Mouse (Mus musculus): ENCODE results near the gene Hint2.

Gene Hint2

DNA sequence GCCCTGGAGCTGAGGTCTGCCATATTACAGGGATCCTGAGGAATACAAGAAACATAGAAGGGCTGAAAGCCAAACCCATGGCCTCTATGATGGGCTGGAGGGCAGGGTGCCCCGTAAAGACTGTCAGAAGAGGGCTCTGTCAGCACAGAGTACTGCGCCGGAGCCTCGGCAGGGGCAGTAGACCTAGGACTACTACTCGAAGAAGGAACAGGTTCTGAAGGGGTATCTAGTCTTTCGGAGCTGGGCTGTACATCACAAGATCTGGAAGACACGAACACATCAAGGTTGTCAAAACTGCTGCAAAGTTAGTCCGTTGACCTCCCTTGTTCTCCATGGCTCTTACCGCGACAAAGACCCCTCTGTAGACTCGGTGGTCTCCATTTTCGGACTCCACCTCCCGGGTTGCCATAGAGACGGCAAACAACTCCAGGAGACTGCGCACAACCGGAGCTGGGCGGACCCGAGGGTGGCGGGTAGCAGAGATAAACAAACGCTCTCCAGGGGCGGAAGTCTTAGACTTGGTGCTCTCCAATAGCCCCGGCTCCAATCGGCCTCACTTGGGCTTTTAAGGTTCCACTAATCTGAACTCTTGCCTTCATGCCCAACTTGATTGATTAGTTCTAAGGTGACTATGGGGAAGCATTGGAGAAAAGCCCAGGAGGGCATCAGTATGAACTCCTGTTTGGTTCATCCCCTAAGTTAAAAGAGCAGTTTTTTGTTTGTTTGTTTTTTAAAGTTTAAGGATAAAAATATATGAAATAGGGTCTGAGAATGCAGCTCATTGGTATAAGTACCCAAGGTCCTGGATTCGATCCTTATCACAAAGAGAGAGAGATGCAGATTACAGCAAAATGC lies 2.9 kb downstream of the Hint2 start, which contains the start of gene Spag8:
Spag8 (minus strand) TSS at position 434 of the 855 bp plus-strand sequence.
- peak; percentile 39 to 62 for DNase-seq

DNA sequence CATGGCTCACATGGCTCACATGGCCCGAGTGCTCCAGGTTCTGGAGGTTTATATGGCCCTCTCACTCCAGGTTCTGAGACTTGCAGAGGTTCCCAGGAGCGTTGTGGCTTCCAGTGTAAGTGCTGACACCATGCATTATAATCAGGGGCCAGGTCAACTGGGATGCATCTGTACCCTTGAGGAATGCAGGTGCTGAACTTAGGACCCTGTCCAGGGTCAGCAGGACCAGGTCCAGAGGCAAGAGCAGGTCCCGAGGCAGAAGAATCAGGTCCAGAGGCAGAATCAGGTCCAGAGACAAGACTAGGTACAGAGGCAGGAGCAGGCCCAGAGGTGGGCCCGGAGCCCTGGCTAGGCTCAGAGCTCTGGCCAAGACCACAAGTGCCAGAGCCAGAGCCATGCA lies 3.5 kb downstream of the Hint2 start:
- DNase-seq: peak; percentile 54 to 85

DNA sequence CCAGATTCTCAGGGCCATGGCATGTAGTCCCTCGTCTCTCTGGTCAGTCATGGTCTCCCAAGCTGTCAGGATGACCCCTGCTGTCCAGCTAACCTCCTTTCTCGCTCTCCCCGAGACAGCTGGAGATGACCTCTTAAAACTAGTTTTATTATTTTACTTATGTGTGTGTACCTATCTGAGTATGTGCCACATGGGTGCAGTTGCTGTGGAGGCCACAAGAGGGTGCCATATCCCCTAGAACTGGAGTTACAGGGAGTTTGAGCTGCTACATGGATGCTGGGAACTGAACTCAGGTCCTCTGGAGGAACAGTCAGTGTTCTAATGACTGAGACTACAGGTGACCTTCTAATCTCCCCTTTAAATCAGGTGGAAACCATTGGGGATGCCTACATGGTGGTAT lies 6.5 kb downstream of the Hint2 start:
- DNase-seq: peak in 1 of 2 experiments; percentile 26

DNA sequence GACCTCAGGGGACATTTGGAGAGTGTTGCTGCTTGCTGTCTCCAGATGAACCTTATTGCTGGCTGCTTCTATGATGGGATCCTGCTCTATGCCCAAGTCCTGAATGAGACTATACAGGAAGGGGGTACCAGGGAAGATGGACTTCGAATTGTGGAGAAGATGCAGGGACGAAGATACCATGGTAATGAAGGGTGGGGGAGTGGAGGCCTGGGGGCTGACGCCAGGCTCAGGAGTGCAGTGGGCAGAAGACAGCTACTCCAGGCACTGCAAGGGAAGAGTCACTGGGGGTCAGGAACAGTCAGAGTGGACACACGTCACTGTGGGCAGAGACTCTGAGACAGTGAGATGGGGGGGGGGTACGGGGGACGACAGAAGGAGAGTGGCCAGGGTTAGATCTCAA lies 15.8 kb downstream of the Hint2 start:
- DNase-seq: peak in 1 of 2 experiments; percentile 25

- DNase-seq: peak; percentile 1 to 34
These were observed 16.2 kb downstream of the Hint2 start for GRCm38 (mm10) chr4:43640076-43640475.

GRCm38 (mm10) chr4:43636751-43637150 lies 19.5 kb downstream of the Hint2 start:
- peak; percentile 0 to 3 for DNase-seq

DNA sequence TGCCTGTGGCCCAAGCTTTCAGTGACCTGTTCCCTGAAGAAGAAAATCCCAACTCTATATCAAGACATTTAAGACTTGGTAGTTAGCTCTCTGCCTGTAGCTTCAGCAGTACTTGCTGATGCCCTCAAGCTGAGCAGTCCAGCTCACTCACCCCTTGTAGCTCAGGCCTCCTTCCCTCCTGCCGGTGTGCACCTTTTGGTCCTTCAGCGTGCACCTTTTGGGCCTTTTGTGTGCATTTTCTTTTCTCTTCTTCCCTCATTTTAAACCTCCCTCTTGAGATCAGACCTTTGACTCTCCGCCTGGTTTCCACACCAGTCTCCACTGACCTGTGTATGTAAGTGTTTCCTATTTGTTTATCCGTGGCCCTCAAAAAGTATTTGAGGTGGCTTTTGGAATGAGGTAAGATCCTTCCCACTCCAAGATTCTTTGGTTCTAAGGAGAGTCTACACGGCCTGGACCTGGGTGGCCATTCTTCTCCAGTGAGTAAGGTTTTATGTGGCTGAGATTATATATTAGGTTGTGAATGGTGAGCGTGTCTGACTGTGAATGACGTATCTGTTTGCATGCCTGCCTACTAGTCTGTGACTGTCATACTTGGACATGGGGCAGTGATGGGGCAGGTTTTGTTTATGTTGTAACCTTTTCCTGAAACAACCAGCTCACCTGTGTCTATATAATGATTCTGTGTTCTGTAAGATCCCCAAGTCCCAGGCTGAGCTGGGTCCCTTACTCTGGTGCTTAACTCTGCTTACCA lies 21.5 kb downstream of the Hint2 start:
- DNase-seq: peak in 1 of 2 experiments; percentile 0

DNA sequence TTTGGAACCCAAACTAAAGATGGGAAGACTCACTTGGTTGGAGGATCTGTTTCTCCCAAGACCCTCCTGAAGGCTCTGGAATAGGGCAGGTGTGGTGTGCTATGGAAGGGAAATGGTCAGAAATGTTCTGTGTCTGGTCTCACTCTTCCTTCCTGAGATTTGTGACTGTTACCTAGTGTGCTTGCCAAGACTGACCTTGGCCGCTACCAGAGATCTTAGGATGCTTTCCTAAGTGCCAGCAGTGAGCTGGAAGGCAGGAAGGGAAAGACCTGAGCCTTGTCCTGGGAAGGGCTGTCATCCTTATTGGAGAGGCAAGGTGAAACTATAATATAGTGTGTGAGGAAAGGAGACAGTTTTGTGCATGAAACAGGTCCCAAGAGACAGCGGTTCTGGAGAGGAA lies 22.5 kb downstream of the Hint2 start:
- DNase-seq: peak in 1 of 2 experiments; percentile 0

DNA sequence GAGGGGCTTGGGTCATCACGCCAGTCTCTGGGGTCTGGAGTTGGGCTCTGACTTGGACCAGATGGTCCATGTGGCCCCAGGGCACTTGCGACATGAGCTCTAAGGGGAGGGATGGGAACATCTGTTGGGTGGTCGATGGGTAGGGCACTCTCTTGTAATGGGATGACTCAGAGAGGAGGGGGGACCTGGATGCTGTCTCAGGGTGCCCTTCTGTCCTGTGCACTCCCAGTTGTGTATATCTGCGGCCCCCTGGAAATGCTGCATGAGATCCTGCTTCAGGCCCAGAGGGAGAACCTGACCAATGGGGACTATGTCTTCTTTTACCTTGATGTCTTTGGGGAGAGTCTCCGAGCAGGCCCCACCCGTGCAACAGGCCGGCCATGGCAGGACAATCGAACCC lies 23.0 kb downstream of the Hint2 start:
- DNase-seq: peak in 1 of 2 experiments; percentile 0

DNA sequence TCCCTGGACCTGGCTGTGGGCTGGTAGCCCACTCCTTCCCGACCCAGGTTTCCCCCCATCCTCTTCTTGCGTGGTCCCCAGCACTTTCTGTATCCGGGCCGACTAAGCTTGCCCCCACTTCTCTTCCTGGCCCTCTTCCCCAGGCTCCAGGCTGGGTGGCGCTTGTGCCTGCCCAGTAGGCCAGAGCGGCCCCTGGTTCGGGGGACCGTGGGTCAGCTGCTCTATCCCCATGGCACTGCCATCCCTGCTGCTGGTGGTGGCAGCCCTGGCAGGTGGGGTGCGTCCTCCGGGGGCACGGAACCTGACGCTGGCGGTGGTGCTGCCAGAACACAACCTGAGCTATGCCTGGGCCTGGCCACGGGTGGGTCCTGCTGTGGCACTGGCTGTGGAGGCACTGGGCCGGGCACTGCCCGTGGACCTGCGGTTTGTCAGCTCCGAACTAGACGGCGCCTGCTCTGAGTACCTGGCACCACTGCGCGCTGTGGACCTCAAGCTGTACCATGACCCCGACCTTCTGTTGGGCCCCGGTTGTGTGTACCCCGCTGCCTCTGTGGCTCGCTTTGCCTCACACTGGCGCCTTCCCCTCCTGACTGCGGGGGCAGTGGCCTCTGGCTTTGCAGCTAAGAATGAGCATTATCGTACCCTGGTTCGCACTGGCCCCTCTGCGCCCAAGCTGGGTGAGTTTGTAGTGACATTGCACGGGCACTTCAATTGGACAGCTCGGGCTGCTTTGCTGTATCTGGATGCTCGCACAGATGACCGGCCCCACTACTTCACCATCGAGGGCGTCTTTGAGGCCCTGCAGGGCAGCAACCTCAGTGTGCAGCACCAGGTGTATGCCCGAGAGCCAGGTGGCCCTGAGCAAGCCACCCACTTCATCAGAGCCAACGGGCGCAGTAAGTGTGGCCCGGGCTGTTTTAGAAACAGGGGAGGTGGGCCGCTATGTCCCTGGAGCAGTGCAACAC lies 24.0 kb downstream of the Hint2 start:
- peak; percentile 3 to 53 for DNase-seq

DNA sequence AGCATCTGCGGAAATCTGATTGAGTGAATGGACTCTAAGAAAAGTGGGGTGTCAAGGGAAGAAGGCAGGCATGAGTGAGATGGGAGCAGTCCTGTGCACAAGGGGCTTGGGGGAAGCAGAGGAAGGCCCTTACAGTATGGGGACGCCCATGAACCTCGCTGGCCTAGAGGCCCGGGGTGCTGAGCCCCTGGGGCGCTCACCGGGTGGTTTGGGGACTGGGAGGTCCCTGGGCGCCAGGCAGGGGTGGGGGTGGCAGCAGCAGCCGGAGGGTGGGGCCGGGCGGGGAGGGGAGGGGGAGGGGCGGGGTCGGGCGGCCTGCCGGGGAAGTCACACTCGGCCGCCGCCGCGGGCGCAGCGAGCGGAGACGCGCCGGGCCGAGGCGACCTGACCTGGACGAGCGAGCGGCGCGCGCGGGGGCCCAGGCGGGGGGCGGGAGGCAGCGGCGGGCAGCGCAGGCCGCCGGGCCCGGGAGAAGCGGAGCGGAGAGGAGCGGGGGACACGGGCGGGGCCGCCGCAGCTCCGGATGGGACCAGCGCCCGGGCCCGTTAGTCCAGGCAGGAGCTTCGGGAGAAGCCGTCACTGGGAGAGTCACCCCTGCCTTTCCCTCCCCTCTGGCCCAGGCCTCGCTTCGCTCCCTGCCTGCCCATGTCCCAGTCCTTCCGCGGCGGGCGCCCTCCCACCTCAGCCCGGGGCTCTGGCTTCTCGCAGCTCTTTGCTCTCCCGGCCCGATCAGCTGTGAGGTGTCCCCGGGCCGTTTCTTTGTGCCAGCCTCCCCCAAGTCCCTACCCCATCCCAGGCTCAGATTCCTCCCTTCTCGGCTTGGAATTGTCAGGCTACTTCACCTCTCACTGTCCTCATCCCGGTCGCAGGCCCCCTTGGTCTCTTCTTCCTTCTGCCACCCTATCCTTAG lies 25.0 kb downstream of the Hint2 start, which contains the start of gene Npr2:
Npr2 (plus strand) TSS at position 890 of the 910 bp plus-strand sequence.
- peak; percentile 49 to 73 for DNase-seq

DNA sequence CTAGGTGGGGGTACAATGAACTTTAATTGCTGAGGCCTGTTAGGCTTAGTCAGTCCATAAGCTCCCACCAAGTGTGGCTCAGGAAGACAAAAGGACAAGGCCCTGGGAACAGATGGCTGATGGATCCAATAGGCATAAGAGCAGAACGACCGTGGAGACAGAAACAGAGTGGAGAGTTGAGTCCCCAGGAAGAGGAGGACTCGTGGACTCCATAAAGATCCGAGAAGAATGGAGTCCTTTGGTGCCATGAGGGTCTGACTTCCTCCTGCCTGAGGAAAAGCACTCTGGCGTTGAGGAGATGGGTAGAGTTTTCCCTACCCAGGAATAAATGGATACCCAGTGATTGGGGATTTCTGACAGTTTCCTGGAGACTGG lies 25.6 kb downstream of the Hint2 start:
- DNase-seq: peak in 1 of 2 experiments; percentile 1

DNA sequence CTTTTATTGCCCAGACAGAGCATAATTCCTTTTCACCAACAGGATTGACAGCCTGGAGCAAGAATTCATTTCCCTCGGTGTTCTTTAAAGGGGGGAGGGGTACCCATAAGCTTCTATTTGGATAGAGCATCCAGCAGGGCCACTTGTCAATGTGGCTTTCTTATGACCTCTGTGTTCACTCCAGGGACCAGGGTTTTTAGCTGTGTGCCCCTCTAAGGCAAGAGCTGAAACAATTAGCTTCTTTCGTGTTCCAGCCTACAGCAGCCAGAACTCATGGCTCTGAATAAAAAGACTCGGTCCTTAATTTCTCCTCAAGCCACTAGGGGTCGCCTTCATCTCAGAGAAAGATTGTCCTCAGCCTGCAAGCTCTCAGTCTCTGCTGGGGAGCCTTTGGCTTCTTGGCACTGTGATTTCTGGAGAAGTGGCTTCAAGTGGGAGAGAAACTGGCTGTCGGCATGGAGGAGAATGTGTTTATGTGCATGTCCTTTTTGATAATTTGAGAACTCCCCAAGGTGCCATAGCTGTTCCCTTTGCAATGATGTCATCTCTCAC lies 26.2 kb downstream of the Hint2 start:
- DNase-seq: peak; percentile 82 to 93

DNA sequence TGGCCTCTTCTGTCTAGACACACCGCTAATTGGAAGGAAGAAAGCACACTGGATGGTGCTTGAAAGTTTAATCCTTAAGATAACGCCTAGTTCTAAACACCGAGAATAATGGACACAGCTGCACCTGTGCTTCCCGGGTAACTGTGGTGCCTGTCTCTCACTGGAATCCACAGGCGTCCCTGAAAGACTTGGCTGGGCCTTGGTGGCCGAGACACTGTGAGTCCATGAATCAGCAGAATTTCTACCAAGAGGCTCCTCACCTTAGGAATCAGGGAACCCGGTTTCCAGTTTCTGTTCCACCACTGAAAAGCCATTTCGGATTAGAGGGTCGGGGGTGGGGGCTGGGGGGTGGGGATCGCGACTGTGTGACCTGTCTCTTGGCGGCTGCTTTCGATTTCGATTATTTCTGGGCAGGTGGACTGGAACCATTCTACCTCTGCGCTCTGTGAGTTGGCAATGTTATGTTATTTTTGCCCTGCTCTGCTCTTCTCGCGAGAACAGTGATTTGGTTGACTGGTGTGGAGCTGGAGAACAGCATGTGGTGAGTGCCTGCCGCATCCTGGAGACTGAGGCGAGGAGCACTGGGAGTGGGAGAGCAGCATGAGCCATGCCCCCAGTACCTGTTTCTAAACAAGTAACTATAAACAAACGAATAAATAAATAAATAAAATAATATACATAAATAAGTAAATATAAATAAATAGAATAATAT lies 27.0 kb downstream of the Hint2 start:
- DNase-seq: peak in 1 of 2 experiments; percentile 2

DNA sequence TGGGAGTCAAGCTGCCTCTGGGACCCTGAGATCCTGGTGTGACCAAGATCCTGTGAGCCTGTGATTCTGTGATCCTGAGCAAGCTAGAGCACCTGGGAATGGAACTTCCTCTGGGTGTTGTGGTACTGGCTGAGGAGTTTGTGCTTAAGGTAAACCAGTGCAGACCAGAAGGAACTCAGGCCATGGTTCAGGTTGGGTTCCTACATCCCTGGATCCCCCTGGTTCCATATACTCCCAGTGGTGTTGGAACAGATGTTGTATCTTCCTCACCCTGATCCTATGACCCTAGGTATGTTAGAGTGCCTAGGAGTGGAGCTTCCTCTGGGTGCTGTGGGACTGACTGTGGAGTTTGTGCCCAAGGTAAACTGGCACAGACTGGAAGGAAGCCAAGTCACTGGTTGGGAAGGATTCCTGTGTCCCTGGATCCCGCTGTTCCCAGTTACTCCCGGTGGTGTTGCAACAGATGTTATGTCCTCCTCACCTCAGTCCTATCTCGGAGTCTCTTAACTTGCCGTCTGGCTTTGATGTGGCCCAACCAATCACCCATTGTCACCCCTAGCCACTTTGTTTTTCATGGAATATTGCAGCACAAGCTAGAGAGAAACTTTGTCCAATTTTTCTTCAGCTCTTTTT lies 36.0 kb downstream of the Hint2 start:
- DNase-seq: no peak

DNA sequence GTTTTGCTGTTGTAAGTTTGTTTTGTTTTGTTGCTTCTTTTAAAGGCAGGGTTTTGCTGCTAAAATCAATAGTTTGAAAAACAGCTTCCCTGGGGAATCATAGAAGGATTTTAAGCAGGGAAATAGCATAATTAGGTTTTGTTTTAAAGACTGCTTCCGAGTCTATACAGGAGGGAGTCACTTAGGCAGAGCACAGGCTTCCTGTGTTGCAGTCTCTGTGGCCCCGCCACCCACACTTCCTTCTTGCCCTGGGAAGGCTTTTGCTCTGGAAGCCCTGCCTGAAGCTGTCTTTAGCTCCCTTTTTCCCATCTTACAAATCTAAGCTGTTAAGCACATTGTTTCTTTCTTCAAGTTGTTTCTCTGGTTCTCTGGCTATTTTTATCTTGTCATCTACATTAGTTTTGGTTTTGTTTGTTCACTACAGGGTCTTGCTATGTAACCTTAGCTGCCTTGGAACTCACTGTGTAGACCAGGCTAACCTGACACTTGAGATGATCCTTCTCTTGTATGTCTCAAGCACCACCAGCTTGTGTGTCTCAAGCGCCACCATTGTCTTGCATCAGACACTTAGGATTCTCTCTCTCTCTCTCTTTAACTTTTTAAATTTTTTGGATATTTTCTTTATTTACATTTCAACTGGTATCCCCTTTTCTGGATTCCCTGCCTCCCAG lies 43.1 kb downstream of the Hint2 start:
- DNase-seq: peak in 1 of 2 experiments; percentile 15

GRCm38 (mm10) chr4:43612534-43612933 lies 43.7 kb downstream of the Hint2 start:
- DNase-seq: no peak

DNA sequence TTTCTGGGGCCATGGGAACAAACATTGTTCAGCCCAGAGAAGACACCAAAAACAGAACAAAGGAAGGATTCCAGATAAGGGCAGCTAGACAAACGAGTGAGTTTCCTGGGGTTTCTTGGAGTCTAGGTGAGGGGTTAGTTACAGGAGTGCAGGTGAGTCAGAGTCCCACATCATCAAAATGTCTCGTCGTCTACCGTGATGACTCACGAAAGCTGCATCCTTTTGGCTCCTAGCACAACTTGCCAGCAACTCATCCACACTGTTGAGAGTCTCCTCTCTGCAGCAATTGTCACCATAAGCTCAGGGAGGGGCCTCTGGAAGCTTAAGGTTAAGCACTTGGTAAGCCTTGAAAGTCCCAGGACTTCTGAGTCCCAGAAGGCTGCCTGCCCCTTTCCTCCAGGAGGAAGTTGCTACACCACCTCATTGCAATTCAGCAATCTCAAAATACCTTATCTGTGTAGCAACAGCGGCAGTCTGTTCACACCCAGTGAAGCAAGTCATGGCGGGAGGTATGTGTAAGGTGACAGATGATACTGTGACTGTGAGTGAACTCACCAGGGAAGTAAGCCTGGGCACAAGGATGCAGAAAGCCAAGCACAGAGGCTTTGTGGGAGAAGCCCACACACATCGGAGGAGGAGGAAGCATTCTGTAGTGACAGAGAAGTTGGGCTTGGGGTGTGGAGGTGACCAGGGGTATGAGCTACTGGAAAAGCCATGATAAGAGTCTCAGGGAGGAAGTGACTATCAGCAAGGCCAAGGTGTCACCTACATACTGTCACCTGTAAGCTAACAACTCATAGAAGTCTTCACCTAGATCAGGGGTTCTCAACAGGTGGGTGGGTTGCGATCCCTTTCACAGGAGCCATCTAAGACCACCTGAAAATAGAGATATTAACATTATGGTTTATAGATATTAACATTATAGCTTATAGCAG lies 51.2 kb downstream of the Hint2 start:
- DNase-seq: no peak

Data from kidney, postnatal 25 days (tissue).